Mouse (Mus musculus): ENCODE measurements at regions not wholly inside any gene's neighbourhood (a gene's known extent, or its start where the extent isn't known, plus 50 kb on each side); places are given as distances from the start of the nearest gene placed in this dataset.

DNA sequence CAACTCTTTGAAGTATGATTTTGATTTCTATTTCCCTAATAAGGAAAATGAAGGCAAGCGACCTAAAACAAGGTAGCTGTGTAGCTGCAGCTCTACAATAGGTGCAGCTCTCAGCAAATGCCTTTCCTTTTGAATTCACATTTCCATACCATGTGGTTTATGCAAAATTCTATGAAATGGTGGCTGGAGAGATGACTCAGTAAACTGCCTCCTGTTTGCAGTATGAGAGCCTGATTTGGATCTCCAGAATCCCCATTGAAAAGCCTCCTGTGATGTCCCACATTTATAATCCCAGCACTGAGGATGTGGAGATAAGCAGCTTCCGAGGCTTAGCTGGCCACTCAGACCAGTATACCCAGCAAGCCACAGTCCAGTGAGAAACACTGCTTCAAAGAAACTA lies 59.6 kb downstream of the Npy1r start:
- peak; percentile 60 for DNase-seq (ENCODE audit: low read depth, low spot score)

DNA sequence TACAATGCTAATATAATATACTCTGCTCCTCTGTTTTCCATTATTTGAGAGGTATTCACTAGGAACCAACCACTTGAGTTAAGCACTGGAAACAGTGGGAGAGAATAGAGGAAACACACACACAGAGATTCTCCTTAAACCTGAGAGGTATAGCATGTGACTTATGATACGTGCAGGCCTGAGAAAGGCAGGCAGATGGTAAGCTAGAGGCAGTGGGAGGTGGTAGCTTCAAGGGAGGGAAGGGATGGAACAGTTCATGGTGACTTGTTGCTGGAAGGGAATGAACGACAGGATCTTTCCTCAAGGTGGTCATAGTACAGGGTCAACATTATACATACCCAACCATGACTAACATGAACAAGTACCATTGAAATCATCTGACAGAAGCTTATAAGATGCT lies 60.8 kb downstream of the Npy1r start:
- DNase-seq (ENCODE audit: low read depth, low spot score), result peak; percentile 66

DNA sequence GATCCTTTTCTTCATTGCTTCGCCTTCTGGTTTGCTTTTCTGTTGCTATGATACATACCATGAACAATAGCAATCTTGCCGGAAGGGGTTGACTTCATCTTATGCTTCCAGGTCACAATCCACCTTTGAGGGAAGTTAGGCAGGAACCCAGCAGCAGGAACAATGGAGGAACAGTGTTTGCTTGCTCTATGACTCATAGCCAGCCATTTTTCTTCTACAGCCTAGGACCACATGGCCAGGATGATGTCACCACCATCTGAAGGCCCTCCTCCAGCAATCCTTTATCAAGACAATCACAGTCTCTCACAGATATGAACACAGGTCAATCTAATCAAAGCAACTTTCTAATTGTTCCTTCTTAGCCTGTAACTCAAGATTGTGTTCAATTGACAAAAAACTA lies 61.5 kb downstream of the Npy1r start:
- DNase-seq (ENCODE audit: low read depth, low spot score), result no peak

DNA sequence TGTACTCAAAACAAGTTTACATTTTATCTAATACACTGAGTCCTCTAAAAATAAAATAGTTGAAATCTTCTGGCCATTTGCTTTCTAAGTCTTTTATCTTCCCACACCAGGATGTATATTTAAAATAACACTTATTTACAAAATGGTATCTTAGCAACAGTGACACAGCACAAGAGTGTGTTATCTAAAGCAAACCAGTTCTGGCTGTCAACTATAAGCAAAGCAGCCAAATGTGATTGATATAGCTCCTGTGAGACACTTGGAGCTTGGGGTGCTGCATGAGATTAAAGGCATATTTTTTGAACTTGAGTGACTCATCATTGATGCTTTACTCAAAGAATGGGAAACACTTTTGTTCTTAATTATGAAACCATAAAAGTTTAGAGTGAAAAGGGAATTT lies 62.7 kb downstream of the Npy1r start:
- DNase-seq (ENCODE audit: low read depth, low spot score), result peak; percentile 46

DNA sequence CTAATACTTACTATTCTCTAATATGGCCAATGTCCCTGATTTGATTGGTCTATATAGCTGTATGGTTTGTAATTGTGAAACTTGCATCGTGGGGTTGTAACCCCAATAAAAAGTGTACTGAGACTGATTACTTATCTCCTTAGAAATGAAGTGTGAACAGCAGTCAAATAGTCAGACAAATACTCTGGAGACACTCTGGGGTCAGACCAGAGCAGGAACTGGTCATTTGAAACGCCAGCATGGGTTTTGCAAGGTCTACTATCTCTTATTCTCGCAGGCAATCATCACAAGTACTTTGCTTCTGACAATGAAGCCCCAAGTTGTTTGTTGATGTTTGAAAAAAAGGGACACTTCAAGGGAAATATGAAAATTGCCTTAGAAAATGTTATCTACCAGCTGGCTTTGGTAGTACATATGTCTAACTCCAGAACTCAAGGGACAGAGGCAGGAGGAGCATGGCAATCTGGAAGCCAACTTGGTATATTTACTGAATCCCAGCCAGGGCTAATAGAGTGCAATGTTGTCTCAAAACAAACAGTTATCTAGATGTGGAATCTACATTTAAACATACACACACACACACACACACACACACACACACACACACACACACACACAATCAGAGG lies 64.1 kb downstream of the Npy1r start:
- no peak for DNase-seq (ENCODE audit: low read depth, low spot score)

DNA sequence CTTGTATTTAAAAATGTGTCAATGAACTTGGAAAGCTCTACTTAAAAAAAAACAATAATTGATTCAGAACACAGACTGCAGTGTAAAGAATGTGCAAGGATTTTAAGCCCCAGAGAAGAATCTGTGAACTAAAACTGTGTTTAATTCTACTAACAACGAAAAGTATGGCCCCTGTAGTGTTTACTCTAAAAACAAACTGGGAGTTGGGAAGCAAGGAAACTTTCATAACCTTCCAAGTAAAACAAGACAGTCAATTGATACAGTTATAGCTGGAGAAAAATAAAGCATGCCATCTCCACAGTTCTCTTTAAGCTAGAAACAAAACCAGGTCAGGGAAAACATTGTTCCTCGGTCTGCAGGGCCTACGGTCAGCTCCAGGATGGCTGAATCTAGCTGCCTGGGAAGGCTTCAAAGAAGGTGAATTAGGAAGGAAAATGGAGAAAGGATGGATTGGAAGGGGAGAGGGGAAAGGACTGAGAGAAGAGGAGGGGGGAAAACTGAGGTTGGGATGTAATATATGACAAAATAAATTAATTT lies 68.1 kb downstream of the Npy1r start:
- no peak for DNase-seq (ENCODE audit: low read depth, low spot score)

DNA sequence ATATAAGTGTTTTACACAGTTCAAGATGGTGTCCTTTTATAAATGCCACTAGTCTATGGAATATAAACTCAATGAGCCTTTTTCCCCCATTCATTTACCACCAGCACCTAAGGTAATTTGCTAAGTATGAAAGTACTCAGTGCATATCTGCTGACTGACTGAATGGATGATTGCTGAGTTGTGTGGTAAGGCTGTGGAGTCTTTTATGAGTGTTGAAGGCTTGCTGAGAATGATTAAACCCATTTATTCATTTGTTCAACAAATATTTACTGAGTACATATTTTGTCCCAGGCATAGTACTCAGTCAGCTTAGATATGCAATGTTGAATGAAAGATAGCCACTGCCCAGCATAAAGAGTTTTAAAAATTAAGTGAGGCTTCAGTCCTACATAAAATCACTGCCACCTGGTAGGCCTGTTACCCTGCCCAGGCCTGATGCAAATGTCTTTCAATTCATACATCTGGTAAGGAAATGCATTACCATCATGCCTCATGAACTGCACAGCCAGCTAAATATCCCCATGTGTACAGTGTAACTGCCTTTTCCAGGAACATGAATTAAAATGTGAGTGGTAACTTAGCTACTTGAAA lies 71.5 kb downstream of the Npy1r start:
- no peak for DNase-seq (ENCODE audit: low read depth, low spot score)

DNA sequence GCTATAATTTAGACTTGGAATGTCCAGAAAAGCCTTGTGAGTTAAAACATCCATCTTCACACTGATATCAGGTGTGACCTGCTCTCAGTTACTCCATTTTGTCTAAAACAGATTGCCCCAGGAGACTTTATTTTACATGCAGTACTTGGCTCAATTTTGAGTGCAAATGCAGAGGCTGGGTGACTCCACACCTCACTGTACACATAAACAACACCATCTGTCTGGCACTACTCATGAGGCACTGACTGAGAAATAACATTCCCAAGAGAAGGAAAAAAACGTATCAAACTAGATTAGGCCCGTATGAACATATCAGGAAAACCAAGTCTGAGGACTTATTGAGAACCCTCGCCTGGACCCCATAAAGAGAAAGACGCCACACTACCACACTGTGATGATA lies 74.1 kb downstream of the Npy1r start:
- peak; percentile 71 for DNase-seq (ENCODE audit: low read depth, low spot score)

- no peak for DNase-seq (ENCODE audit: low read depth, low spot score)
Measured at GRCm38 (mm10) chr8:66772653-66773052, 75.7 kb downstream of the Npy1r start.

DNA sequence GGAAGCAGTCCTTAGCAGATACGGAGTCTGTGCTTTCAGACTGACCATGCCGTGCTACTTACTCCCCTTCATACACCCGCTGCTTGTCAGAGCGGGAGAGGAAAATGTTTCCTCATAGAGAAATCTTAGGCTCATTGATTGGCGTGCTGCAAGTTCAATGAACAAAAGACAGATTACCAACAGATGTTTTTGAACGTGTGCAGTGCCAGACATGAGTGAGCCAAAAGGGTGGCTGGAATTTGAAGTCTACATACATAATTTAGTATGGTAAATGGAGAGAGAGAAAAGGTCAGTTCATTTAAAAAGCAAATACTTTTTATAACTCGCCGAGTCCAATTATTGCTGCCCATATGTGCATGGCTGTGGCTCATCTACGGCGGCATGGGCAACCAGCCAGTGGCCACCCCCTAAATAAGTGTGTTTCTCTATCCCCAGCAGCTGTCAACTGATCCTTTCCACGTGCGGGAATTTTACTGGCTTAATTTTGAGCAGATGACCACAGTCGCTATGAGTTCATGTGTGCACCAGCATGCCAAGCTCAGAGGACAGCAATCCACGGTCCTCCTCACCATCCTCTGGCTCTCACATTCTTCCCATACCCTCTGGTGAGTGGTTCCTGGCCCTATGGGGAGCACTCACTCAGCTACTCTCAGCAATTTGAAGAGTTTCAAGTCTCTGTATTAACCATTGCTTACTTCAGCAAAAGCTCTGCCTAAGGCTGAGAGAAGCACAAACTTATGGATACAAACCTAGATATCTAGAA lies 80.3 kb downstream of the Npy1r start:
- DNase-seq (ENCODE audit: low read depth, low spot score), result peak; percentile 24

GRCm38 (mm10) chr8:66779622-66780021 lies 80.4 kb upstream of the Naf1 start:
- DNase-seq (ENCODE audit: low read depth, low spot score), result peak; percentile 28

- no peak for DNase-seq (ENCODE audit: low read depth, low spot score)
Measured at GRCm38 (mm10) chr8:66782656-66783055, 77.4 kb upstream of the Naf1 start.

DNA sequence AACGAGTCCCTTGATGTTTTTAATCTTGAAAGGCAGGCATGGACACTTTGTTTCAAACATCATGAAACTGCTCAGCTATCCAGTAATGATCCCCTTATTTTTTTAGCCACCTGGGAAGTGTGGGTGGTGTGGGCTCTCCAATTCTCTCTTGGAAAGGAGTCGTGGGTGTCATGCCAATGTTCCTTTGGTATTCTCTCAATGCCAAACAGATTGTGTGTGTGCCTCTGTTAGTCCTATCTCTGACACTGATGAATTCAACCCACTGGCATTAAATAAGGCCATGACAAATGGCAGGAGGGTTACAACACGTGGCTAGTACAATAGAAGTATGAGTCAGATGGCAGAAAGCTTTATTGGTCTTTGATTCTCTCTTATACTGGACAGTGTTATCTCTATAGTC lies 74.0 kb upstream of the Naf1 start:
- peak; percentile 63 for DNase-seq (ENCODE audit: low read depth, low spot score)
